Mouse (Mus musculus) hindbrain, embryonic 10.5 days (tissue): ENCODE data around the gene Tmem69. TPM values are rescaled to one million over a fixed set of nuclear protein-coding genes. Genes with fewer than 3 reads are reported as not detected.
A peak's percentile ranks its signal among the peaks of the same experiment; 100 is the strongest.

Experiments used
- DNase-seq: peaks from one replicate; pipeline ENCODE4 v3.0.0-alpha.2; 2017; ENCODE audit warnings: low spot score
- H3K27ac ChIP-seq: fragments of 300-500 bp; sonication (generic); 2 replicates; pipeline ENCODE4 v1.5.1; 2016; ENCODE audit warnings: mild to moderate bottlenecking, moderate library complexity
- H3K27me3 ChIP-seq: fragments of 300-500 bp; sonication (generic); 2 replicates; pipeline ENCODE4 v1.6.1; 2016; ENCODE audit warnings: mild to moderate bottlenecking; ENCODE audit not compliant: poor library complexity, insufficient read depth, severe bottlenecking
- H3K36me3 ChIP-seq: fragments of 300-500 bp; sonication (generic); 2 replicates; pipeline ENCODE4 v1.6.1; 2016; ENCODE audit warnings: mild to moderate bottlenecking, moderate library complexity
- H3K4me1 ChIP-seq: fragments of 300-500 bp; sonication (generic); replicated peaks from 2 replicates; pipeline ENCODE4 v1.6.1; 2016; ENCODE audit warnings: mild to moderate bottlenecking
- H3K4me3 ChIP-seq: fragments of 300-500 bp; sonication (generic); 2 replicates; pipeline ENCODE4 v1.5.1; 2016; ENCODE audit warnings: mild to moderate bottlenecking, moderate library complexity
- H3K9me3 ChIP-seq: fragments of 300-500 bp; sonication (generic); 2 replicates; pipeline ENCODE4 v1.6.1; 2016; ENCODE audit warnings: mild to moderate bottlenecking, moderate library complexity
- whole genome bisulfite sequencing: fragments of 180-500 bp; shearing (Covaris S2); methylation state at CpG from one replicate; pipeline ENCODE4 v1.1.7; 2016; 5-methylcytosine and 5-hydroxymethylcytosine counted together
- polyA plus RNA-seq: library from polyadenylated mRNA; unstranded; fragments of >200 nt; fragmentation: Nextera tagmentation; extraction: Ambion mirVana; gene quantifications from 2 replicates; pipeline ENCODE4 v1.2.1, GENCODE M21; 2016

The Tmem69 gene
- polyA plus RNA-seq, result 25.0 and 29.7 TPM in 2 replicates

DNA sequence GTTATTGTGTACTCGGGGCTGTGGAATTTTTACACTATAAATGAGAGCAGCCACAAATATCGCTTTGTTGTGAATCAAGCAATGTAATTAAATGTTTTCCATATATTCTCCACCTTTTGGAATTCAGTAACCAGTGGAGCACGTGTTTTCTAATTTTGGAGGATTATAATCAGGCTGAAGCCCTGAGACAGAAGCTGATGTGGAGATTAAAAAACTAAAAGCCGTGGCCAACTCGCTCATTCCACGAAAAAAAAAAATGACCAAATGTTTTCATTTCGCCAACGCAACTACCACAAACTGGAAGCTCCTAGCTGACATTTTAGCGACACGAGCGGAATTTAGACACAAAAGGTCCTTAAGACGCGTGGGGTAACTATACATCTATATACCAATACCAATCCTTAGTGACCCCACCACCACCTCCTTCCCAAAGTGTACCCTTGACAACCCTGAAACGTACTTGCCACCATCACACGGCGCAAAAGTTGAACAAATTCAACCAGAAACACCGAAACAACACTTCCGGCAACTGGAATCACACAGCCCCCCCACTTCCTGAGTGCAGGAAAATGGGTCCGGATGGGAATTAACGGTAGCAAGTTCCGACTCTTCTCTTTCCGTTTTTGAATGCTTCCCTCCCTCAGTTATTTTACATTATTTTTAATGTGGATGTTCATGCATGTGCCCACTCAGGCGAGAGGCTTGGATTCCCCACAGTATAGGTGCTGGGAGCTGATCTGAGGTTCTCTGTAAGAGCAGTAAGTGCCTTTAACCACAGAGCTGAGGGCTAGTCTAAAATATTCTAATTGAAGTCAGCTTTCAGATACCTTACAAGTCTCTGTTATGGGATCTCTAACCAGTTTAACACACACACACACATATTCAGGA is at the start of gene Tmem69:
Tmem69 (minus strand) TSS at position 524 of the 888 bp plus-strand sequence.
- Histone ChIP-seq H3K27me3 (no peaks in the 10 kb centered on the region), H3K9me3 (no peaks in the 10 kb centered on the region), H3K4me1 (peaks cover 24% of the 10 kb centered on the region), H3K27ac (peak within 1 kb of the TSS; percentile 95), H3K36me3 (peaks cover 26% of the 10 kb centered on the region), H3K4me3 (peak within 1 kb of the TSS; percentile 82)
- peak; percentile 79 for DNase-seq
- 5% methylated on average over 23 of the region's 23 CpGs for WGBS

DNA sequence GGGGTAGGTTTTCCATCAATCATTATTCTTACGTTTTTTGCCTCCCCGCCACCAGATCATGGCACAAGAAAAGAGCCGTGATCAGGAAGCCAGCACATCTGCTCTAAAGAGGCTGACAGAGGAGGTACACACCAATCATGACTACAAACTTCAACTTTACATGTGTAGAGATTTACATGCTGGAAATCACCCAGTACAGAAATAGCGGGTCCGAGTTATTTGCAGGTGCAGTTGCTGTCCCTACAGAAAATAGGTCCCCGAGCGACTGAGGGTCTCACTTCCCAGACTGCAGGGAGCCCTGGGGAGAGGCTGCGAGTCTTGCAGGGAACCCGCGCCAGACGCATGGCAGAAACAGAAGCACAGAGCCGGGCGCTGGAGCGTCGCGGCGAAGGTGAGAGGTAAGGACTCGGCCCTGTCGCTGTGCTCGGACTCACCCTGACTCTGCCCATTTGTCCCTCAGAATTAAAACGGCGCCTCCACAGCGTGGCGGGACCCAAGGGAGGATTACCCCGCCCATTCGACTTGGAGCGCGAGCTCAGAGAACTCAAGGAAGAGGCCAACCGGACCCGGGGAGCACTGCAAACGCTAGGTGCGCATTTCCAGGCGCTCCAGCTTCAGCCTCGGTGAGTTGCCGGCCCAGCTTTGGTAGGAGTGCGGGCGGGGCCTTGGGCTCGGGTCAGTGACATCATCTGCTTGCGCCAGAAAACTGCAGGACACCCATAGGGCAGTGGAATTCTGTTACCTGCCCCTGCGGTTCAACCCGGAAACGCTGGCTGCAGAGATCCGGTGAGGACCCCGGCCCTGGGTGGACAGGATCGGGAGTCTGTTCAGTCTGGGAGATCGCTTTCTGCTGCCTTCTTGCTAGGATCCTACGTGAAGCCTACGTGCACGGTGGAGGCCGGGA is 41.5 kb upstream of the Tmem69 start:
- Histone ChIP-seq H3K4me3 (peak overlapping the region; percentile 74), H3K36me3 (peaks cover 63% of the 10 kb centered on the region), H3K4me1 (peaks cover 25% of the 10 kb centered on the region), H3K27ac (peak overlapping the region; percentile 84), H3K27me3 (no peaks in the 10 kb centered on the region), H3K9me3 (no peaks in the 10 kb centered on the region)
- WGBS, result 1% methylated on average over 50 of the region's 50 CpGs
- peak; percentile 90 for DNase-seq

- peaks cover 63% of the 10 kb centered on the region for H3K36me3 ChIP-seq
Measured at GRCm38 (mm10) chr4:116596379-116596778, 40.6 kb upstream of the Tmem69 start, which contains the start of gene Ccdc17. TSS of gene Ccdc17 (plus strand) at chr4:116596654.

DNA sequence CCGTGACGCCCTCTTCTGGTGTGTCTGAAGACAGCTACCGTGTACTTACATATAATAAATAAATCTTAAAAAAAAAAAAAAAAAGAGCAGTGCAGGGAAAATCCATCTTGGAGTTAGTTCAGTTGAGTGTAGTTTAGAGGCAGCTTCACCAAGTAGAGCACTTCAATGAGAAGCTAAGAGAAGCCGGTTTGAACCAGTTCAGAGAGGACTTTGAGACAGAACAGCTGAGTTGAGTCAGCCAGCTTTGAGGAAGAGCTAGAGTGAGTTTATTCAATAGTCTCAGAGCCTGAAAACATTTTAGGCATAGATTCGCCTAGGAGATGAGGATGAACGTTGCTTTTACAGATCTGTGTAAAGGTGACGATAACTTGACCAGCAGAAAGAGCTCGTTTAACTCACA is 40.1 kb upstream of the Tmem69 start:
- no peak for DNase-seq
- H3K4me1 ChIP-seq, result peaks cover 25% of the 10 kb centered on the region
- H3K36me3 ChIP-seq, result peaks cover 63% of the 10 kb centered on the region
- H3K27ac ChIP-seq, result no peak overlapping the region
- no peaks in the 10 kb centered on the region for H3K27me3 ChIP-seq
- no peaks in the 10 kb centered on the region for H3K9me3 ChIP-seq
- H3K4me3 ChIP-seq, result no peak overlapping the region
- 80% methylated on average over 8 of the region's 8 CpGs for WGBS

More at GRCm38 (mm10) chr4:116596379-116596778, 40.6 kb upstream of the Tmem69 start, which contains the start of gene Ccdc17:
- 28% methylated on average over 5 of the region's 5 CpGs for WGBS
- H3K27ac ChIP-seq, result peak within 1 kb of the TSS; percentile 84
- H3K27me3 ChIP-seq, result no peaks in the 10 kb centered on the region
- peaks cover 25% of the 10 kb centered on the region for H3K4me1 ChIP-seq
- no peaks in the 10 kb centered on the region for H3K9me3 ChIP-seq
- no peak for DNase-seq
- peak within 1 kb of the TSS; percentile 74 for H3K4me3 ChIP-seq

DNA sequence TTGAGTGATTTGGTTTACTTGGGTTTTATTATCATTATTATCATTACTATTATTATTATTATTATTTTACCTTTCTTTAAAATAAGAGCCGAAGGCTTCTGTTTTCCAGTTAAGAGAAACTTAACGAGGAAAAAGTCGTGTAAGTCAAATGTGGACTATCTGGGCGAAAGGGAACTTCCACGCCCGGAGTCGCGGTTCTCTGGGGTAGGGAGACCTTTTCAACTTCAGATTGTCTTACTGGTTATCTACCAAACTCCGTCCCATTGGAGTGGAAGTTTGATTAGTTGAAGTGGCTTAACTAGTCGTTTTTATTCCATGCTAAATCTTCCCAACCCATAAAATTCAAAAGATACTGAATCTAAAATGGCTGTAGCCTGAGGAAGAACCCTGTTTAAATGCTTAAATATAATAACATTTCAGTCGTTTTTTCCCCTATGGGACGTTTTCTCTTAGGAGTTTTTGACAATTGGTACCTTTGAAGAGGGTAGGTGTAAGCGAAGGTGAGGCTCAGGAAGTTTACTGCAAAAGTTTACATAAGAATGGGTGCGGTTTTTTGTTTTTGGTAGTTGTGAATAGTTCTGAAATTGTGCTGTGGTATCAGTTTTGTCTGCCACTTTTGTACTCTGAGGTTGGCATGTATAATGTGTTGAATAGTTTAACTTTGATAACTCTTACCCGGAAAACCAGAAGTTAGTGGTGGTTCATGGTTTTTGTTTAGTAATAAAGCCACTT is 2.6 kb upstream of the Tmem69 start:
- DNase-seq, result no peak
- Histone ChIP-seq H3K27me3 (no peaks in the 10 kb centered on the region), H3K9me3 (no peaks in the 10 kb centered on the region), H3K36me3 (peaks cover 36% of the 10 kb centered on the region), H3K4me3 (peak overlapping the region; percentile 82), H3K27ac (peak overlapping the region; percentile 95), H3K4me1 (peaks cover 24% of the 10 kb centered on the region)
- 7% methylated on average over 15 of the region's 15 CpGs for WGBS

DNA sequence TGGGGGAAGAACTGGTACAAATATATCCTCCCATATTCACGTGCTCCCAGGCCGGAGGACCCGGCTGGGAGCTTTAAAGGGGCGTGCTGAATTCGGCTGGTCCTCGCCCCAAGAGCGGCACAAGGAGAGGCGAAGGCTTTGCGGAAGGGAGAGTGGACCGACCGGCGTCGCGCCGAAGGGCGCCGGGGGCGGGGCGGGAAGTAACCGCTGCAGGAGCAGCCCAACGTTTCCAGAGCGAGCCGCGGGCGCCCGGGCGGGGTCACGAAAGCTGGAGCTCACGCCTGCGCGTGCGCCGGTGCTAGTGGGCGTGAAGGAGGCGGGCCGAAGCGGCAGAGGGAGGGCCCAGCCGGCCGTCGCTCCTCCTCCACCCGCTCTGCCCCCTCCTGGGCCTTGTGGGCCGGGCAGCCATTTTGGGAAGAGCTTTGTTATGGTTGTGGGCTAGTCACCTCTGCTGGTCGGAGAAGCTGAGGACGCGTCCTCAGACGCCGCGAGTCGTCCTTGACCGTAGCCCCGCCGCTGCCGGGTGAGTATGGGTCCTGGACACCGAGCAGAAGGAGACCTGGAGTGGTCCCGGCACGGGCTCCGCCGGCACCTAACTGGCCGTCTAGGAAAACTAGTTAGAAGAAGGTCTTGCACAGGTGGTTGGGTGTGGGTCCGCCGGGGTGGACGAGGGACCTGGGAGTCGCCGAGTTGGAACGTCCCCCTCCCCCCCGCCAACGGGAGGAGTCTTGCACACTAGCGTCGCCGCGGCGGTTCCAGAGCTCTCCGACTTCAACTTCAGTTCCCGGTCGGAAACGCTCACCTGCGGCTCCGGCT is 1.8 kb upstream of the Tmem69 start, which contains the start of gene Gpbp1l1:
Gpbp1l1 (plus strand) TSS at position 353 of the 816 bp plus-strand sequence.
- Histone ChIP-seq H3K4me3 (peak within 1 kb of the TSS; percentile 82), H3K27ac (peak within 1 kb of the TSS; percentile 95), H3K4me1 (peaks cover 24% of the 10 kb centered on the region), H3K9me3 (no peaks in the 10 kb centered on the region), H3K27me3 (no peaks in the 10 kb centered on the region), H3K36me3 (peaks cover 38% of the 10 kb centered on the region)
- DNase-seq, result peak; percentile 98
- under 1% methylated on average over 78 of the region's 78 CpGs for WGBS

DNA sequence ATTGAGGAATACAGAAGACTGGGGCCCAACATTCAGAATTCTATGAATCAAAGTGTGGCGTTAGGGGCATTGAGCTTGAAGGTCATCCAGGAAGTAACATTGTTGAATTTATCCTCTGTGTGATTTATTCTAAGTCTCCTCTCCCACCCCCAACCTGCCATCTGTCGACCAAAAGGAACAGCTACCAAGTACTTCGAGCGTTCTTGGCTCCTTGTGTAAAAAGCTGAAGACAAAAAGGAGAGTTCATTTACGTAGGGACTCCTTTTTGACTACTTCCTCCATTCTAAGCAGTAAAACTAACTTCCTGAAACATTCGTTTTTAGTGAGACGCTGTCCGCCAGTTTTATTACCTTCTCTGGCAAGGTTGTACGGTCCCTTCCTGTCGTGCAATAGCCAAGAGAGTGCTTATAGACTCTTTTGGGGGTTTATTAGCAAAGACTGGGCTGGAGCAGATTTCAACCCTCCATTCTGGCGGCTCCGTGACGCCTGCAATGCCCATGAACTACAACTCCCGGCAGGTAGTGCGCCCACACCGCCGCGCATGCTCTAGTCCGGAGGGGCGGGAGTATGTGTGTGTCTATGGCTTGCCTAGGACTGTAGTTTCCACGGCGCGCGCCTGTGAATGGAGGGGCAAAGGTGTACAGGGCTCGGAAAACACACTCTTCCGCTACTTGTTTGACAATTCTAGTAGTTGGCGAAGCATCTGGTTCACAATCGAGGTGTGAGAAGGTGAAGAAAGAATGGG is 997 bp upstream of the Tmem69 start:
- WGBS, result under 1% methylated on average over 28 of the region's 28 CpGs
- Histone ChIP-seq H3K4me1 (peaks cover 24% of the 10 kb centered on the region), H3K4me3 (peak overlapping the region; percentile 82), H3K36me3 (peaks cover 35% of the 10 kb centered on the region), H3K9me3 (no peaks in the 10 kb centered on the region), H3K27me3 (no peaks in the 10 kb centered on the region), H3K27ac (peak overlapping the region; percentile 95)
- DNase-seq, result peak; percentile 91

DNA sequence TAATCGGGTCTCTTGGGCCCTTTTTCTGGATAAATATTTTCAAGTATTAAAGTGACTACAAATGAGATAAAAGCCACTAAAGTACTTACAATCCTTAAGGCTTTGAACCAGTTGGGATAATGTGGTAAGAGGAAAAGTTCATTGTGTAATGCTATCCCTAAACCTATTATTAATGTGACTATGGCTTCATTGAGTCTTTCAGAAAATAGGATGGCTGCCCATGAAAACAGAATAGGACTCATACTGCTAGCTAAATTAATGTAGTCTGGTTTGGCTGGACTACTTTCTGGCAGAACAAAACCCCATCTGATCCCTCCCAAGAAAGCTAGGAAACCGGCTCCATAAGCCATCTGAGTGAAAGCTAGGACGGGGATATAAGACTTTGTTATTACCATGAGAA is 2.7 kb downstream of the Tmem69 start:
- Histone ChIP-seq H3K4me1 (peaks cover 11% of the 10 kb centered on the region), H3K27ac (no peak overlapping the region), H3K36me3 (peaks cover 21% of the 10 kb centered on the region), H3K27me3 (no peaks in the 10 kb centered on the region), H3K4me3 (no peak overlapping the region), H3K9me3 (no peaks in the 10 kb centered on the region)
- DNase-seq, result no peak
- 89% methylated on average over 3 of the region's 3 CpGs for WGBS

- no peak for DNase-seq
- H3K27ac ChIP-seq, result no peak overlapping the region
- no peak overlapping the region for H3K4me3 ChIP-seq
- H3K36me3 ChIP-seq, result peaks cover 21% of the 10 kb centered on the region
- H3K27me3 ChIP-seq, result no peaks in the 10 kb centered on the region
- no peaks in the 10 kb centered on the region for H3K9me3 ChIP-seq
- peaks cover 4% of the 10 kb centered on the region; the same call in 1 of the 2 replicates for H3K4me1 ChIP-seq
- WGBS, result 95% methylated on average over 1 of the region's 1 CpGs
Measured at GRCm38 (mm10) chr4:116550432-116550831, 5.3 kb downstream of the Tmem69 start.

DNA sequence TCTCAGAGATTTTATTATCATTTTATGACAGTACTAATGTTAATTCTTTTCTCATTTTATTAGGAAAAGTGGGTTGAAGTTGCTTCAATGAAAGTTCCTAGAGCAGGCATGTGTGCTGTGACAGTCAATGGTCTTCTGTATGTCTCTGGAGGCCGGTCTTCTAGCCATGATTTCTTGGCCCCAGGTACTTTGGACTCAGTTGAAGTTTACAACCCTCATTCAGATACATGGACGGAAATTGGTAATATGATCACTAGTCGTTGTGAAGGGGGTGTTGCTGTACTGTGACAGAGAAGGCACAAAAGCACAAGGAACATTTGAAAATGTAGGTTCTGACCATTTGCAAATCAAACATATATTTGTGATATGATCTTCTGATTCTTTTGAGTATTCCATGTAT is 18.0 kb downstream of the Tmem69 start:
- DNase-seq, result no peak
- Histone ChIP-seq H3K4me1 (no peaks in the 10 kb centered on the region), H3K27ac (no peak overlapping the region), H3K36me3 (peaks cover 29% of the 10 kb centered on the region), H3K9me3 (no peaks in the 10 kb centered on the region), H3K4me3 (no peak overlapping the region), H3K27me3 (no peaks in the 10 kb centered on the region)
- WGBS, result 92% methylated on average over 3 of the region's 3 CpGs

DNA sequence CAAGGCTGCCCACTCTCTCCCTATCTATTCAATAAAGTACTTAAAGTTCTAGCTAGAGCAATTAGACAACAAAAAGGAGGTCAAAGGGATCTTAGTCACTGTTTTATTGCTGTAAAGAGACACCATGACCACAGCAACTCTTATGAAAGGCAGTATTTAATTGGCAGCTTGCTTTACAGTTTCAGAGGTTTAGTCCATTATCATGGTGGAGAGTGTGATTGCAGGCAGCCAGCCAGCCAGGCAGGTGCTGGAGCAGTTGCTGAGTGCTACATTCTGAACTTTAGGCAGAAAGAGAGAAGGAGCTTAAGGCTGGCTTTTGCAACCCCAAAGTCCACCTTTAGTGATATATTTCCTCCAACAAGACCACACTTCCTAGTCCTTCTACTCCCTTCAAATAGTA is 19.4 kb downstream of the Tmem69 start:
- no peak for DNase-seq
- no peaks in the 10 kb centered on the region for H3K27me3 ChIP-seq
- no peaks in the 10 kb centered on the region for H3K9me3 ChIP-seq
- H3K4me1 ChIP-seq, result no peaks in the 10 kb centered on the region
- H3K36me3 ChIP-seq, result peaks cover 35% of the 10 kb centered on the region
- H3K4me3 ChIP-seq, result no peak overlapping the region
- H3K27ac ChIP-seq, result no peak overlapping the region
